Mouse (Mus musculus) midbrain, postnatal 0 days (tissue): Measurements from ENCODE around the gene Rtf2. TPM values are rescaled to one million over a fixed set of nuclear protein-coding genes. Genes with fewer than 3 reads are reported as not detected.

Experiments
- ATAC-seq: fragments of 200-750 bp; cut with Nextera tagmentation; 2 replicates; pipeline ENCODE4 v1.8.0; 2017; ENCODE audit warnings: moderate number of reproducible peaks, mild to moderate bottlenecking, moderate TSS enrichment, moderate library complexity; ENCODE audit not compliant: low FRiP score
- DNase-seq: peaks from one replicate; pipeline ENCODE4 v3.0.0-alpha.2; 2015; ENCODE audit warnings: low spot score
- H3K27ac ChIP-seq: fragments of 300-500 bp; sonication (generic); 2 replicates; pipeline ENCODE4 v1.5.1; 2014; ENCODE audit warnings: low read depth, mild to moderate bottlenecking, low read length, mixed read lengths
- H3K27me3 ChIP-seq: fragments of 300-500 bp; sonication (generic); 2 replicates; pipeline ENCODE4 v1.6.1; 2014; ENCODE audit warnings: low read length, control low read depth, mixed read lengths; ENCODE audit not compliant: insufficient read depth
- H3K36me3 ChIP-seq: fragments of 300-500 bp; sonication (generic); 2 replicates; pipeline ENCODE4 v1.6.1; 2014; ENCODE audit warnings: low read length, control low read depth, mixed read lengths; ENCODE audit not compliant: insufficient read depth
- H3K4me1 ChIP-seq: fragments of 300-500 bp; sonication (generic); 2 replicates; pipeline ENCODE4 v1.6.1; 2014; ENCODE audit warnings: mild to moderate bottlenecking, control low read depth, antibody characterized with exemption, low read length, mixed read lengths; ENCODE audit not compliant: insufficient read depth
- H3K4me2 ChIP-seq: fragments of 300-500 bp; sonication (generic); 2 replicates; pipeline ENCODE4 v1.6.1; 2014; ENCODE audit warnings: low read depth, mild to moderate bottlenecking, low read length, mixed read lengths; ENCODE audit not compliant: poor library complexity, severe bottlenecking
- H3K4me3 ChIP-seq: fragments of 300-500 bp; sonication (generic); 2 replicates; pipeline ENCODE4 v1.5.1; 2014; ENCODE audit warnings: low read depth, mild to moderate bottlenecking, low read length, moderate library complexity
- H3K9ac ChIP-seq: fragments of 300-500 bp; sonication (generic); replicated peaks from 2 replicates; pipeline ENCODE4 v1.6.1; 2014; ENCODE audit warnings: mild to moderate bottlenecking, low read length, moderate library complexity, mixed read lengths; ENCODE audit not compliant: poor library complexity, severe bottlenecking
- H3K9me3 ChIP-seq: fragments of 300-500 bp; sonication (generic); 2 replicates; pipeline ENCODE4 v1.6.1; 2016; ENCODE audit warnings: low read length, control low read depth
- CTCF ChIP-seq: IDR thresholded peaks from 2 replicates; pipeline ENCODE4 v1.5.1; 2016; ENCODE audit warnings: antibody characterized with exemption, mild to moderate bottlenecking
- WGBS: fragments of 180-500 bp; shearing (Covaris S2); extraction: QIAGEN DNeasy Blood & Tissue Kit; methylation state at CpG from one replicate; pipeline ENCODE4 v1.1.7; 2014; 5-methylcytosine and 5-hydroxymethylcytosine counted together
- polyA plus RNA-seq: library from polyadenylated mRNA; unstranded; fragments of >200 nt; fragmentation: Nextera tagmentation; extraction: Ambion mirVana; gene quantifications from 2 replicates; pipeline ENCODE4 v1.2.1, GENCODE M21; 2015
- total RNA-seq: library from RNA; depleted of rRNA; stranded (reverse); fragments of >200 nt; gene quantifications from 2 replicates; pipeline ENCODE4 v1.2.3, GENCODE M21; 2014

Rtf2 gene
- total and polyA plus RNA-seq, 2 experiments from 2014 or later, result 67.0 to 85.0 TPM

DNA sequence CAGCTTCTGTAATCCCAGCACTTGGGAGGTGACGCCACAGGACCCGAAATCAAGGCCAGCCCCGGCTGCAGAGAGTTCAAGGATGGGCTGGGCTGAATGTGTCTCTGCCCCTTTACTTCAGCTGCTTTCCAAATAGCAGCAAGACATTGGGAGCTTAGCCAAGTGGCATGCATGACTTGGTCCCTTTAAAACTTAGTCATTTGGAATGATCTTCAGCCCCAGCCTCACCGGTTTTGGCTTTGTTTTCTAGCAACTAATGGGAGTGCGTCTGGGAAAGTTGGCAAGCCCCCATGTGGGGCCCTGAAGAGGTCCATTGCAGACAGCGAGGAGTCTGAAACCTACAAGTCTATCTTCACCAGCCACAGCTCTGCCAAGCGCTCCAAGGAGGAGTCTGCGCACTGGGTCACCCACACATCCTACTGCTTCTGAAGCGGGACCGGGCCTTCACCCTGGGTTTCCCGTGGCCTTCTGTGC, 28.0 kb downstream of the Rtf2 start:
- TF ChIP-seq CTCF, result no peak
- H3K27me3 ChIP-seq, result no peaks in the 10 kb centered on the region
- H3K9ac ChIP-seq, result no peak overlapping the region
- H3K4me2 ChIP-seq, result no peak overlapping the region
- H3K36me3 ChIP-seq, result peaks cover 42% of the 10 kb centered on the region
- H3K9me3 ChIP-seq, result no peaks in the 10 kb centered on the region
- no peak overlapping the region for H3K27ac ChIP-seq
- H3K4me3 ChIP-seq, result no peak overlapping the region
- DNase-seq (peak; percentile 93), ATAC-seq (peak; percentile 28; the same call in 1 of the 2 replicates)
- no peaks in the 10 kb centered on the region for H3K4me1 ChIP-seq
- WGBS, result 78% methylated on average over 11 of the region's 11 CpGs

DNA sequence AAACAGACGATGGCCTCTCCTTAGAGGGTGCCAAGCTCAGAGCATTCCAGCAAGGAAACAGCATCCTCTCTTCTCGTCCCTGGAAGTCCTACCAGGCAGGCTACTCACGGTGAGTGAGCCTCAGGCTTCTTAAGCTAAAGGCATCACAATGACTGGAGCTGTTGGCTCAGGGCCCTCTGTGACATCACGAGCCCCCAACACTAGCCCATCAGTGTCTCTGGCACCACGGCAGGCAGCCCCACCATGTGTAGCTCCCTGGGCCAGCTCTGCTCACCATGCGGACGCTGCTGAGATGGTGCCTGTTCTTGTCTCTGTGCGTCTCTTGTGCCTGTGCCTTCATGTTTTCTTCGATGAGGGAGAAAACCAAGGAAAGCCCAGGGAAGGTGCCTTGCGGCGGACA, 32.0 kb downstream of the Rtf2 start, which contains the start of gene Fam209:
Gene Fam209 (plus strand): TSS at position 203 of the 400 bp plus-strand sequence.
- Histone ChIP-seq H3K4me1 (no peaks in the 10 kb centered on the region), H3K9ac (no peak within 1 kb of the TSS), H3K27ac (no peak within 1 kb of the TSS), H3K4me3 (no peak within 1 kb of the TSS), H3K27me3 (no peaks in the 10 kb centered on the region), H3K9me3 (no peaks in the 10 kb centered on the region), H3K4me2 (no peak within 1 kb of the TSS), H3K36me3 (peaks cover 21% of the 10 kb centered on the region)
- no peak for TF ChIP-seq CTCF
- DNase-seq (no peak), ATAC-seq (no peak)
- 88% methylated on average over 11 of the region's 11 CpGs for WGBS

DNA sequence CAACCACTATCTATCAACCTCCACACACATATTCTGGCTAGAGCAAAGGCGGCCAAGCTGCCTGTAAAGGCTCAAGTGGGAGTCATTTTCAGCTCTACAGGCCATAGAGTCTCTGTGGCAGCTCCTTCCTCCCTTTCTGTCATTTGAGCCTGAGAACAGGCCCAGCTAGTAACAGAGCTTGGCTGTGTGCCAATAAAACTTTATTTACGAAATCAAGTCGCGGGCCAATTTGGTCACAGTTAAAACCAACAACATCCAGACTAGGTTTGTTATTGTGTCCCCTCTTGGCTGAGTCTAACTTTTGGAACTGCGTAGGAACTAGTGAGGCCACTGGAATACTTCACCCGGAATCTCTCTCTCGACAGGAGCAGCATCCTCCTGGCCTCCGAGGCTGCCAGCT, 33.2 kb downstream of the Rtf2 start:
- peak; percentile 22 for DNase-seq
- 65% methylated on average over 8 of the region's 8 CpGs for WGBS

DNA sequence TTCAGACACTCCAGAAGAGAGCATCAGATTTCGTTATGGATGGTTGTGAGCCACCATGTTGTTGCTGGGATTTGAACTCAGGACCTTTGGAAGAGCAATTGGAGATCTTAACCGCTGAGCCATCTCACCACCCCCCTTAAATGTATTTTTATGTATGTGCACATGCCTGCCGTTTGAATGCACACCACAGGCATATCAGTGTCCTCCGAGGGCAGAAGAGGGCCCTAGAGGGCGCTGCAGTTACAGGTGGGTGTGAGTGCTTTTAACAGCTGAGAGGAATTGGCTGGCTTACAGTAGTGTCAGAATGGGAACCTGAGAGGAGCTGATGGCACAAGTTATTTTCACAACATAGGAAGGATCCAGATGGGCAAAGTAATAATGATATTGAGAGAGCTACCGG, 34.6 kb downstream of the Rtf2 start:
- ATAC-seq (no peak), DNase-seq (peak; percentile 23)
- peak; percentile 63 for TF ChIP-seq CTCF

More for the DNA sequence above, 33.2 kb downstream of the Rtf2 start:
- no peak overlapping the region for H3K27ac ChIP-seq
- no peak overlapping the region for H3K4me2 ChIP-seq
- no peaks in the 10 kb centered on the region for H3K4me1 ChIP-seq
- H3K27me3 ChIP-seq, result no peaks in the 10 kb centered on the region
- H3K36me3 ChIP-seq, result peaks cover 12% of the 10 kb centered on the region
- ATAC-seq, result no peak
- H3K9me3 ChIP-seq, result no peaks in the 10 kb centered on the region
- no peak for TF ChIP-seq CTCF
- no peak overlapping the region for H3K4me3 ChIP-seq
- no peak overlapping the region for H3K9ac ChIP-seq

DNA sequence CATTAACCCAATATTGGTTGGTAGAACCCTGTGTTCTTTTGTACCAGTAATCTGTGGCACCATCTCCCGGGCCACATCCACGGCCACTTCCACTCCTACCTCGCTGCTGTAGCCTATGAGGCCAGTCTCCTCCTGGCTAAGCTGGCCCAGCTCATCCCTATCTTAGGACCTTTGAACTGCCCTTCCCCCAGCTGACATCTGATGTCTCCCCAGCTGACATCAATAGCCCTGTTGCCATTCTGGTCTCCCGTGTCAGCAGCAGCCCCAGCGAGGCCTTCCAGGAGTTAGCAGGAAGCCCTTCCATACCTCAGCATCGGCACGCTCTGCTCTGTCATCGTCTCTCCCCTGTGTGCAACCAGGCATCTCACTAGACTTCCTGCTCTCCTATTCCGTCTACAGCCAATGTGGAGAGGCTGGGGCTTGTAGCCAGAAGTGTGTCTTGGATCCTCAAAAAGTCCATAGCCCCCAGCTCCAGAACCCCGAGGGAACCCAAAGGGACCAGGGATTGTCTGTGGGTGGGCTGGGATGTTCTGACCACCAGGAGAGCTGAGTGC, 36.4 kb downstream of the Rtf2 start:
- H3K4me3 ChIP-seq, result no peak overlapping the region
- no peaks in the 10 kb centered on the region for H3K27me3 ChIP-seq
- 34% methylated on average over 10 of the region's 10 CpGs for WGBS
- H3K9ac ChIP-seq, result no peak overlapping the region
- TF ChIP-seq CTCF, result no peak
- H3K4me1 ChIP-seq, result no peaks in the 10 kb centered on the region
- no peak overlapping the region for H3K27ac ChIP-seq
- no peak overlapping the region for H3K4me2 ChIP-seq
- no peaks in the 10 kb centered on the region for H3K36me3 ChIP-seq
- no peaks in the 10 kb centered on the region for H3K9me3 ChIP-seq
- ATAC-seq, result no peak
- DNase-seq, result no peak

More for the DNA sequence above, 34.6 kb downstream of the Rtf2 start:
- Histone ChIP-seq H3K9me3 (no peaks in the 10 kb centered on the region), H3K36me3 (no peaks in the 10 kb centered on the region), H3K27me3 (no peaks in the 10 kb centered on the region), H3K27ac (no peak overlapping the region), H3K4me1 (no peaks in the 10 kb centered on the region), H3K4me2 (no peak overlapping the region), H3K9ac (no peak overlapping the region), H3K4me3 (no peak overlapping the region)
- WGBS, result 40% methylated on average over 6 of the region's 6 CpGs

DNA sequence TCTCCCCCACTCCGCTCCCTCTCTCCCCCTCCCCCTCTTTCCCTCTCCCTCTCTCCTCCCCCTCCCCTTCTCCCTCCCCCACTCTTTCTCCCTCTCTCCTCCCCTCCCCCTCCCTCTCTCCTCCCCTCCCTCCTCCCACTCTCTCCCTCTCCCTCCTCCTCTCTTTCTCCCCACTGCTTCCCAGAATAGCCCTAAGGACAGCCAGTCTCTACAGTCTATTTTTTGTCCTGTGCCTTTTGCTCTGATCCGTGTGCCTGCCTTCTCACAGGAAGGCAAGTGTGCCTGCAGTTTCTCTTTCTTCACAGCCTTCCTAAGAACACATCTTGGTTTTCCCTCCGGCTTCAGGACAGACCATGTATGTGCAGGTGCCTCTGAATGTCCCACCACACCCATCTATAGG, 37.0 kb downstream of the Rtf2 start:
- Histone ChIP-seq H3K4me1 (no peaks in the 10 kb centered on the region), H3K4me2 (no peak overlapping the region), H3K9me3 (no peaks in the 10 kb centered on the region), H3K36me3 (no peaks in the 10 kb centered on the region), H3K9ac (no peak overlapping the region), H3K27me3 (no peaks in the 10 kb centered on the region), H3K27ac (no peak overlapping the region), H3K4me3 (no peak overlapping the region)
- WGBS, result 38% methylated on average over 3 of the region's 3 CpGs
- TF ChIP-seq CTCF, result no peak
- ATAC-seq (no peak), DNase-seq (no peak)
